Mouse (Mus musculus) ES-Bruce4 (cell line): ENCODE measurements around the gene Bhlha9.

Experiments
- CTCF ChIP-seq: IDR thresholded peaks from one replicate; pipeline ENCODE4 v1.8.1; 2011; ENCODE audit warnings: low read depth, low read length
- EP300 ChIP-seq: IDR thresholded peaks from 2 replicates; pipeline ENCODE4 v1.6.1; 2011; ENCODE audit warnings: low read depth, low read length; ENCODE audit not compliant: insufficient read depth

GRCm38 (mm10) chr11:76645036-76645435 is 27.2 kb upstream of the Bhlha9 start:
- TF ChIP-seq CTCF = no peak
- no peak for TF ChIP-seq EP300
